ENCODE assay signal across 7 mouse cellular contexts in genomic region chr14:59232003-59232402, GRCm38 (mm10). TPM values are rescaled to one million over a fixed set of nuclear protein-coding genes. Genes with fewer than 3 reads are reported as not detected.
DNase-seq lines count a peak whose midpoint lies in the region; ATAC-seq and TF ChIP-seq lines count a peak whose summit lies in the region.

No protein-coding gene starts in this region.

- no peak overlapping the region for H3K4me3 ChIP-seq in midbrain, postnatal 0 days (ENCODE audit: low read depth, low read length)
- H3K4me3 ChIP-seq in midbrain, embryonic 15.5 days = no peak overlapping the region
- no peak overlapping the region for H3K4me3 ChIP-seq in heart, embryonic 16.5 days (ENCODE audit: low read length)
- H3K4me3 ChIP-seq in hindbrain, embryonic 16.5 days (ENCODE audit: low read length) = no peak overlapping the region

- TF ChIP-seq CTCF in midbrain, postnatal 0 days (IDR thresholded peaks at IDR 0.05) = peak; percentile 44

- peaks cover 54% of the 10 kb centered on the region for H3K36me3 ChIP-seq in midbrain, postnatal 0 days (ENCODE audit: insufficient read depth, low read length)
- H3K36me3 ChIP-seq in midbrain, embryonic 15.5 days (replicated peaks) = peaks cover 60% of the 10 kb centered on the region
- peaks cover 23% of the 10 kb centered on the region for H3K36me3 ChIP-seq in heart, embryonic 16.5 days (ENCODE audit: control insufficient read depth, insufficient read depth)
- peaks cover 45% of the 10 kb centered on the region for H3K36me3 ChIP-seq in hindbrain, embryonic 16.5 days (ENCODE audit: control insufficient read depth, insufficient read depth, low read length)

- no peak overlapping the region for H3K27ac ChIP-seq in midbrain, postnatal 0 days (ENCODE audit: low read depth, low read length)
- no peak overlapping the region for H3K27ac ChIP-seq in midbrain, embryonic 15.5 days
- no peak overlapping the region for H3K27ac ChIP-seq in heart, embryonic 16.5 days (ENCODE audit: low read length)
- no peak overlapping the region for H3K27ac ChIP-seq in hindbrain, embryonic 16.5 days (ENCODE audit: low read depth, low read length)

- no peak for ATAC-seq in midbrain, postnatal 0 days (ENCODE audit: low FRiP score)
- ATAC-seq in midbrain, embryonic 15.5 days (replicated peaks) = no peak
- peak; percentile 38; the same call in 1 of the 2 replicates for ATAC-seq in heart, embryonic 16.5 days (replicated peaks; ENCODE audit: extremely low read depth, insufficient read depth, low FRiP score)
- peak; percentile 94 for ATAC-seq in megakaryocyte progenitor cell, adult 5-6 weeks (replicated peaks; ENCODE audit: poor library complexity)
- ATAC-seq in hindbrain, embryonic 16.5 days = no peak

- DNase-seq in midbrain, postnatal 0 days (ENCODE audit: low spot score) = no peak
- peak; percentile 61 for DNase-seq in adipocyte (ENCODE audit: low spot score)
- no peak for DNase-seq in cerebellum, adult 9-10 months

- no peak overlapping the region for H3K9ac ChIP-seq in midbrain, postnatal 0 days (replicated peaks; ENCODE audit: low read length, poor library complexity, severe bottlenecking)
- no peak overlapping the region for H3K9ac ChIP-seq in midbrain, embryonic 15.5 days
- H3K9ac ChIP-seq in heart, embryonic 16.5 days (ENCODE audit: low read length) = no peak overlapping the region
- H3K9ac ChIP-seq in hindbrain, embryonic 16.5 days (ENCODE audit: low read depth, low read length) = no peak overlapping the region

- H3K27me3 ChIP-seq in midbrain, postnatal 0 days (ENCODE audit: insufficient read depth, low read length) = no peaks in the 10 kb centered on the region
- no peaks in the 10 kb centered on the region for H3K27me3 ChIP-seq in midbrain, embryonic 15.5 days (replicated peaks)
- H3K27me3 ChIP-seq in heart, embryonic 16.5 days (ENCODE audit: control insufficient read depth, insufficient read depth, low read length) = peaks cover 34% of the 10 kb centered on the region
- H3K27me3 ChIP-seq in hindbrain, embryonic 16.5 days (replicated peaks; ENCODE audit: control insufficient read depth, insufficient read depth, low read length) = no peaks in the 10 kb centered on the region

- H3K4me1 ChIP-seq in midbrain, postnatal 0 days (ENCODE audit: insufficient read depth, low read length) = no peaks in the 10 kb centered on the region
- H3K4me1 ChIP-seq in midbrain, embryonic 15.5 days = no peaks in the 10 kb centered on the region
- 0 out of 2 replicates have a peak, but pooled peaks cover 2% of the 10 kb centered on the region for H3K4me1 ChIP-seq in heart, embryonic 16.5 days (ENCODE audit: control insufficient read depth, insufficient read depth, low read length)
- H3K4me1 ChIP-seq in hindbrain, embryonic 16.5 days (ENCODE audit: control insufficient read depth, insufficient read depth, low read depth, low read length) = no peaks in the 10 kb centered on the region

- H3K4me2 ChIP-seq in midbrain, postnatal 0 days (ENCODE audit: low read depth, low read length, poor library complexity, severe bottlenecking) = no peak overlapping the region
- no peak overlapping the region for H3K4me2 ChIP-seq in midbrain, embryonic 15.5 days
- H3K4me2 ChIP-seq in heart, embryonic 16.5 days (ENCODE audit: low read depth, low read length) = no peak overlapping the region
- H3K4me2 ChIP-seq in hindbrain, embryonic 16.5 days (ENCODE audit: low read length) = no peak overlapping the region

- WGBS in midbrain, postnatal 0 days = 71% methylated on average over 5 of the region's 5 CpGs
- WGBS in midbrain, embryonic 15.5 days = 75% methylated on average over 5 of the region's 5 CpGs
- 38% methylated on average over 5 of the region's 5 CpGs for WGBS in heart, embryonic 16.5 days
- 77% methylated on average over 5 of the region's 5 CpGs for WGBS in hindbrain, embryonic 16.5 days

- H3K9me3 ChIP-seq in midbrain, postnatal 0 days (ENCODE audit: low read length) = no peaks in the 10 kb centered on the region
- no peaks in the 10 kb centered on the region for H3K9me3 ChIP-seq in midbrain, embryonic 15.5 days
- H3K9me3 ChIP-seq in heart, embryonic 16.5 days (replicated peaks; ENCODE audit: control insufficient read depth, low read length) = no peaks in the 10 kb centered on the region
- H3K9me3 ChIP-seq in hindbrain, embryonic 16.5 days (ENCODE audit: control insufficient read depth, low read length) = no peaks in the 10 kb centered on the region

RNA-seq across cellular contexts. Expression of gene Gm6904, which starts 28.0 kb away (rescaled TPM):
- 0.76 TPM in 1 of 2 replicates, not detected in the other for total RNA-seq in midbrain, postnatal 0 days (2014; rRNA removed)
- not detected in 2 replicates for polyA plus RNA-seq in midbrain, postnatal 0 days (2015; fragmentation: Nextera tagmentation; extraction: Ambion mirVana)
- polyA plus RNA-seq in midbrain, embryonic 15.5 days (2015; fragmentation: Nextera tagmentation; extraction: Ambion mirVana) = not detected in 2 replicates
- polyA plus RNA-seq in heart, embryonic 16.5 days (2015; fragmentation: Nextera tagmentation; extraction: Ambion mirVana) = not detected in 2 replicates
- total RNA-seq in megakaryocyte progenitor cell, adult 5-6 weeks (2015) = 1.1 TPM in 1 of 2 replicates, not detected in the other
- total RNA-seq in megakaryocyte progenitor cell, adult 5-6 weeks (2017) = 0.30 TPM in 1 of 2 replicates, not detected in the other
- 0.24 TPM in 1 of 2 replicates, not detected in the other for polyA plus RNA-seq in hindbrain, embryonic 16.5 days (2015; fragmentation: Nextera tagmentation; extraction: Ambion mirVana)

RNA-seq across cellular contexts. Expression of gene Rcbtb1, which starts 31.0 kb away (rescaled TPM):
- 32.1 and 41.4 TPM in 2 replicates for total RNA-seq in midbrain, postnatal 0 days (2014; rRNA removed)
- 29.2 and 32.2 TPM in 2 replicates for polyA plus RNA-seq in midbrain, postnatal 0 days (2015; fragmentation: Nextera tagmentation; extraction: Ambion mirVana)
- polyA plus RNA-seq in midbrain, embryonic 15.5 days (2015; fragmentation: Nextera tagmentation; extraction: Ambion mirVana) = 60.9 and 63.7 TPM in 2 replicates
- 16.0 and 16.7 TPM in 2 replicates for polyA plus RNA-seq in heart, embryonic 16.5 days (2015; fragmentation: Nextera tagmentation; extraction: Ambion mirVana)
- total RNA-seq in megakaryocyte progenitor cell, adult 5-6 weeks (2015) = 16.8 and 17.6 TPM in 2 replicates
- 9.5 and 14.7 TPM in 2 replicates for total RNA-seq in megakaryocyte progenitor cell, adult 5-6 weeks (2017)
- polyA plus RNA-seq in hindbrain, embryonic 16.5 days (2015; fragmentation: Nextera tagmentation; extraction: Ambion mirVana) = 38.9 and 44.7 TPM in 2 replicates

RNA-seq across cellular contexts. Expression of gene Gm5142, which starts 53.5 kb away (rescaled TPM):
- total RNA-seq in midbrain, postnatal 0 days (2014; rRNA removed) = not detected in 2 replicates
- not detected in 2 replicates for polyA plus RNA-seq in midbrain, postnatal 0 days (2015; fragmentation: Nextera tagmentation; extraction: Ambion mirVana)
- polyA plus RNA-seq in midbrain, embryonic 15.5 days (2015; fragmentation: Nextera tagmentation; extraction: Ambion mirVana) = not detected in 2 replicates
- not detected in 2 replicates for polyA plus RNA-seq in heart, embryonic 16.5 days (2015; fragmentation: Nextera tagmentation; extraction: Ambion mirVana)
- total RNA-seq in megakaryocyte progenitor cell, adult 5-6 weeks (2015) = not detected in 2 replicates
- not detected in 2 replicates for total RNA-seq in megakaryocyte progenitor cell, adult 5-6 weeks (2017)
- not detected in 2 replicates for polyA plus RNA-seq in hindbrain, embryonic 16.5 days (2015; fragmentation: Nextera tagmentation; extraction: Ambion mirVana)

Comparison
In these comparisons a context has a peak if more than half of its experiments do, and no peak if none do; other contexts are left out.
1. ATAC-seq: peak in heart, embryonic 16.5 days (single experiment) and megakaryocyte progenitor cell, adult 5-6 weeks (single experiment); none in midbrain, postnatal 0 days (single experiment), midbrain, embryonic 15.5 days (single experiment) and hindbrain, embryonic 16.5 days (single experiment).